Mouse (Mus musculus) limb, embryonic 15.5 days (tissue): Measurements from ENCODE around the gene Angpt4. TPM values are rescaled to one million over a fixed set of nuclear protein-coding genes. Genes with fewer than 3 reads are reported as not detected.

Experiments
- ATAC-seq: fragments of 200-750 bp; cut with Nextera tagmentation; 2 replicates; pipeline ENCODE4 v1.8.0; 2017; ENCODE audit warnings: low read depth, moderate TSS enrichment; ENCODE audit not compliant: insufficient number of reproducible peaks, low FRiP score, low TSS enrichment
- H3K27ac ChIP-seq: fragments of 300-500 bp; sonication (generic); 2 replicates; pipeline ENCODE4 v1.5.1; 2015; ENCODE audit warnings: moderate library complexity, mild to moderate bottlenecking, inconsistent platforms
- H3K27me3 ChIP-seq: fragments of 300-500 bp; sonication (generic); 2 replicates; pipeline ENCODE4 v1.6.1; 2015; ENCODE audit warnings: inconsistent platforms
- H3K36me3 ChIP-seq: fragments of 300-500 bp; sonication (generic); 2 replicates; pipeline ENCODE4 v1.6.1; 2015; ENCODE audit warnings: inconsistent platforms
- H3K4me1 ChIP-seq: fragments of 300-500 bp; sonication (generic); 2 replicates; pipeline ENCODE4 v1.6.1; 2015; ENCODE audit warnings: inconsistent platforms
- H3K4me2 ChIP-seq: fragments of 300-500 bp; sonication (generic); 2 replicates; pipeline ENCODE4 v1.6.1; 2015; ENCODE audit warnings: mild to moderate bottlenecking, inconsistent platforms
- H3K4me3 ChIP-seq: fragments of 300-500 bp; sonication (generic); 2 replicates; pipeline ENCODE4 v1.5.1; 2015; ENCODE audit warnings: mild to moderate bottlenecking, inconsistent platforms
- H3K9ac ChIP-seq: fragments of 300-500 bp; sonication (generic); 2 replicates; pipeline ENCODE4 v1.6.1; 2015; ENCODE audit warnings: inconsistent platforms
- H3K9me3 ChIP-seq: fragments of 300-500 bp; sonication (generic); 2 replicates; pipeline ENCODE4 v1.6.1; 2016; ENCODE audit warnings: inconsistent platforms
- WGBS: fragments of 180-500 bp; shearing (Covaris S2); methylation state at CpG from one replicate; pipeline ENCODE4 v1.1.7; 2015; 5-methylcytosine and 5-hydroxymethylcytosine counted together
- polyA plus RNA-seq: library from polyadenylated mRNA; unstranded; fragments of >200 nt; fragmentation: Nextera tagmentation; extraction: Ambion mirVana; gene quantifications from 2 replicates; pipeline ENCODE4 v1.2.1, GENCODE M21; 2015

Angpt4 gene
- polyA plus RNA-seq, 1 experiment from 2014 or later: 0.60 TPM

GRCm38 (mm10) chr2:151916061-151916831 is 5.2 kb downstream of the Angpt4 start:
- Histone ChIP-seq H3K36me3 (no peaks in the 10 kb centered on the region), H3K27ac (no peak overlapping the region), H3K4me2 (no peak overlapping the region), H3K9ac (no peak overlapping the region), H3K27me3 (no peaks in the 10 kb centered on the region), H3K9me3 (no peaks in the 10 kb centered on the region), H3K4me1 (peaks cover 25% of the 10 kb centered on the region), H3K4me3 (no peak overlapping the region)
- WGBS: 32% methylated on average over 13 of the region's 13 CpGs
- no peak for ATAC-seq

- Histone ChIP-seq H3K9me3 (no peaks in the 10 kb centered on the region), H3K4me2 (no peak overlapping the region), H3K9ac (no peak overlapping the region), H3K4me1 (peaks cover 34% of the 10 kb centered on the region), H3K27me3 (no peaks in the 10 kb centered on the region), H3K27ac (no peak overlapping the region), H3K4me3 (no peak overlapping the region), H3K36me3 (no peaks in the 10 kb centered on the region)
- ATAC-seq: no peak
- 40% methylated on average over 9 of the region's 9 CpGs for WGBS
Measured at GRCm38 (mm10) chr2:151919140-151919539, 8.1 kb downstream of the Angpt4 start.

DNA sequence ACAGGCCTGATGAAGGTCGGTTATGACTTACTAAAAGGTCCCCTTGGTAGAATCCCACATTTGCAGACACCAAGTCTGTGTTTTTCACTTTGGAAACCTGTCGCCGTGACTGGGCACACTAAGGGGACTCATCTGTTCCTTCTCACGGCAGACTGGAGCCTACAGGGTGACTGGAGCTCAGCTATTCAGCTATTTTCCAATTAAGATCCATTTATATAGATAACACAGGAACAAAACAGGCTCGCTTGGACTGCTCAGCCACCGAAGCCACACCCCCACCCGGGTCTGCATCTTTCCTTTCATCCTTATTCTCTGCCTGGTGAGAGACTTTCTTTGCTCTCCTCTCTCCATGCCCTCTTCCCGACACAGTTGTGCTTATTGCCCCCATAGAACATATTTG is 10.1 kb downstream of the Angpt4 start:
- Histone ChIP-seq H3K36me3 (no peaks in the 10 kb centered on the region), H3K9me3 (no peaks in the 10 kb centered on the region), H3K4me2 (no peak overlapping the region), H3K27ac (0 out of 2 replicates have a peak overlapping the region, but pooled peaks have one; percentile 8), H3K27me3 (no peaks in the 10 kb centered on the region), H3K9ac (no peak overlapping the region), H3K4me1 (peaks cover 31% of the 10 kb centered on the region), H3K4me3 (no peak overlapping the region)
- no peak for ATAC-seq
- WGBS: 51% methylated on average over 8 of the region's 8 CpGs

GRCm38 (mm10) chr2:151921596-151921995 is 10.6 kb downstream of the Angpt4 start:
- ATAC-seq: no peak; the same call in 1 of the 2 replicates
- Histone ChIP-seq H3K9me3 (no peaks in the 10 kb centered on the region), H3K9ac (no peak overlapping the region), H3K4me2 (no peak overlapping the region), H3K4me3 (no peak overlapping the region), H3K27ac (peak overlapping the region; percentile 8; the same call in 1 of the 2 replicates), H3K36me3 (no peaks in the 10 kb centered on the region), H3K4me1 (peaks cover 26% of the 10 kb centered on the region), H3K27me3 (no peaks in the 10 kb centered on the region)
- WGBS: 27% methylated on average over 4 of the region's 4 CpGs

DNA sequence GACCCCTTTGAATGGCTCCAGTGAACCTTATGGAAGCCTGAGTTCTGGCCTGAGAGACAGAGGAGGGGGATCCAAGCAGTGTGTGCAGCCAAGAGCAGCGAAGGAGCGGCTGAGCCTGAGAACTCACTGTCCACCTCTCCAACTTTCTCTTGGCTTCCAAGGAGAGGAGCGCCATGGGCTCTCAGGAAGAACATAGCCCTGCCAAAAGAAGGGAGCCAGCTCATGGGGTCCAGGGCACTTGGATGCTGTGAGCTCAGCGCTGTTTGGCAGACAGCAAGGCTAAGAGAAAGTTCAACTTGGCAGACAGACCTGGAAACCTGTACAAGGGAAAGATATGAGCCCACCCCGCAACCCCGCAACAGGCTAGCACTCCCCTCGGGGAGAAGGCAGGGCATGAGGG is 13.3 kb downstream of the Angpt4 start:
- no peak overlapping the region for H3K4me3 ChIP-seq
- no peak for ATAC-seq
- H3K4me1 ChIP-seq: peaks cover 16% of the 10 kb centered on the region
- no peaks in the 10 kb centered on the region for H3K36me3 ChIP-seq
- H3K9me3 ChIP-seq: no peaks in the 10 kb centered on the region
- H3K4me2 ChIP-seq: no peak overlapping the region
- H3K27ac ChIP-seq: no peak overlapping the region
- no peaks in the 10 kb centered on the region for H3K27me3 ChIP-seq
- WGBS: 81% methylated on average over 7 of the region's 7 CpGs
- H3K9ac ChIP-seq: no peak overlapping the region

GRCm38 (mm10) chr2:151925715-151926114 is 14.7 kb downstream of the Angpt4 start:
- H3K4me2 ChIP-seq: no peak overlapping the region
- WGBS: 53% methylated on average over 4 of the region's 4 CpGs
- ATAC-seq: no peak
- H3K4me3 ChIP-seq: no peak overlapping the region
- peaks cover 14% of the 10 kb centered on the region for H3K4me1 ChIP-seq
- H3K9me3 ChIP-seq: no peaks in the 10 kb centered on the region
- no peaks in the 10 kb centered on the region for H3K27me3 ChIP-seq
- H3K36me3 ChIP-seq: no peaks in the 10 kb centered on the region
- no peak overlapping the region for H3K9ac ChIP-seq
- no peak overlapping the region for H3K27ac ChIP-seq

GRCm38 (mm10) chr2:151927103-151927502 is 16.1 kb downstream of the Angpt4 start:
- no peak for ATAC-seq
- Histone ChIP-seq H3K9me3 (no peaks in the 10 kb centered on the region), H3K9ac (no peak overlapping the region), H3K4me2 (no peak overlapping the region), H3K27ac (no peak overlapping the region), H3K4me3 (no peak overlapping the region), H3K4me1 (peaks cover 4% of the 10 kb centered on the region; the same call in 1 of the 2 replicates), H3K27me3 (no peaks in the 10 kb centered on the region), H3K36me3 (no peaks in the 10 kb centered on the region)
- WGBS: 91% methylated on average over 11 of the region's 11 CpGs

GRCm38 (mm10) chr2:151930389-151931074 is 19.5 kb downstream of the Angpt4 start:
- no peak overlapping the region for H3K4me3 ChIP-seq
- no peak for ATAC-seq
- no peaks in the 10 kb centered on the region for H3K27me3 ChIP-seq

DNA sequence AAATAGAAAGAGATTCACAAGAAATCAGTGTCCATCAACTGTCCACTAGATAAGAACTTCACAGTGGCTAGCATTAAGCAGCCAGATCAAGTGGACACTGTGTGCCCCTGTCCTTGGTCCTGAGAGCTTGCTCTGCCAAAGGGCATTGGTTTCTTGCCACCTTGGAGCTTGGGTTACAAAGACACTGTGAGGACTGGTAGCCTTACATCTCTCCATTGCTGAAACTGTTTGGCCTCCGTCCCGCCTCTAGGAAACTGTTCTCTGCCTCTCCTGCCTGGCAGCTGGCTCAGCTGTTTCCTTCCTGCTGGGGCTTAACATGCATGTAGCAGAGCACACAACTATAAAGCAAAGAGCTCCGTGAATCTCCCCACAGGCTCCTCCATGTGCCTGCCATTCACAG is 26.9 kb downstream of the Angpt4 start:
- H3K9me3 ChIP-seq: no peaks in the 10 kb centered on the region
- no peaks in the 10 kb centered on the region for H3K36me3 ChIP-seq
- no peaks in the 10 kb centered on the region for H3K27me3 ChIP-seq
- 35% methylated on average over 3 of the region's 3 CpGs for WGBS
- no peak for ATAC-seq
- peaks cover 15% of the 10 kb centered on the region for H3K4me1 ChIP-seq
- no peak overlapping the region for H3K4me2 ChIP-seq
- no peak overlapping the region for H3K4me3 ChIP-seq
- no peak overlapping the region for H3K27ac ChIP-seq
- H3K9ac ChIP-seq: no peak overlapping the region

More at GRCm38 (mm10) chr2:151930389-151931074, 19.5 kb downstream of the Angpt4 start:
- 24% methylated on average over 7 of the region's 7 CpGs for WGBS
- Histone ChIP-seq H3K4me1 (no peaks in the 10 kb centered on the region), H3K9me3 (no peaks in the 10 kb centered on the region), H3K9ac (no peak overlapping the region), H3K27ac (no peak overlapping the region), H3K36me3 (no peaks in the 10 kb centered on the region), H3K4me2 (no peak overlapping the region)

DNA sequence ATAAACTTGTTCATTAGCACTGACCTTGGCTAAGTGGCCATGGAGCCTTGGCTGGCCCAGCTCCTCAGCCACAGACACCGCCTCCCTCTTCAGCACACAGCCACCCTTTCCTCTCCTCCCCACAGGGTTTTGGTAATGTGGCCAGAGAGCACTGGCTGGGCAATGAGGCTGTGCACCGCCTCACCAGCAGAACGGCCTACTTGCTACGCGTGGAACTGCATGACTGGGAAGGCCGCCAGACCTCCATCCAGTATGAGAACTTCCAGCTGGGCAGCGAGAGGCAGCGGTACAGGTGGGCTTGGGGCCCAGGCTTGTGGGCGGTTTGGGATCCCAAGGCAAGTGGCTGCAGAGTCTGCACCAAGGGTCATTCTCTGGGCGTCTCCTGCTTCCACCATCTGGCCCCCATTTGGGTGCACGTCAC is 27.8 kb downstream of the Angpt4 start:
- H3K4me3 ChIP-seq: no peak overlapping the region
- H3K27ac ChIP-seq: no peak overlapping the region
- 0 out of 2 replicates have a peak, but pooled peaks have one; percentile 21 for ATAC-seq

GRCm38 (mm10) chr2:151939651-151940420 is 28.8 kb downstream of the Angpt4 start:
- no peaks in the 10 kb centered on the region for H3K36me3 ChIP-seq
- no peak for ATAC-seq
- no peaks in the 10 kb centered on the region for H3K9me3 ChIP-seq
- H3K9ac ChIP-seq: no peak overlapping the region
- WGBS: 78% methylated on average over 5 of the region's 5 CpGs
- no peak overlapping the region for H3K4me3 ChIP-seq
- no peak overlapping the region for H3K4me2 ChIP-seq
- H3K4me1 ChIP-seq: peaks cover 15% of the 10 kb centered on the region
- H3K27ac ChIP-seq: no peak overlapping the region
- H3K27me3 ChIP-seq: no peaks in the 10 kb centered on the region

More for the DNA sequence above, 27.8 kb downstream of the Angpt4 start:
- H3K4me1 ChIP-seq: peaks cover 15% of the 10 kb centered on the region
- no peaks in the 10 kb centered on the region for H3K36me3 ChIP-seq
- no peak overlapping the region for H3K9ac ChIP-seq
- no peak overlapping the region for H3K4me2 ChIP-seq
- H3K9me3 ChIP-seq: no peaks in the 10 kb centered on the region
- H3K27me3 ChIP-seq: no peaks in the 10 kb centered on the region
- 49% methylated on average over 11 of the region's 11 CpGs for WGBS
